Mouse (Mus musculus): ENCODE measurements around the gene Vwf. TPM values are rescaled to one million over a fixed set of nuclear protein-coding genes. Genes with fewer than 3 reads are reported as not detected.
A peak's percentile ranks its signal among the peaks of the same experiment; 100 is the strongest.

The Vwf gene
- total and polyA plus RNA-seq, 2 experiments from 2014 or later, result 13.1 to 30.0 TPM

DNA sequence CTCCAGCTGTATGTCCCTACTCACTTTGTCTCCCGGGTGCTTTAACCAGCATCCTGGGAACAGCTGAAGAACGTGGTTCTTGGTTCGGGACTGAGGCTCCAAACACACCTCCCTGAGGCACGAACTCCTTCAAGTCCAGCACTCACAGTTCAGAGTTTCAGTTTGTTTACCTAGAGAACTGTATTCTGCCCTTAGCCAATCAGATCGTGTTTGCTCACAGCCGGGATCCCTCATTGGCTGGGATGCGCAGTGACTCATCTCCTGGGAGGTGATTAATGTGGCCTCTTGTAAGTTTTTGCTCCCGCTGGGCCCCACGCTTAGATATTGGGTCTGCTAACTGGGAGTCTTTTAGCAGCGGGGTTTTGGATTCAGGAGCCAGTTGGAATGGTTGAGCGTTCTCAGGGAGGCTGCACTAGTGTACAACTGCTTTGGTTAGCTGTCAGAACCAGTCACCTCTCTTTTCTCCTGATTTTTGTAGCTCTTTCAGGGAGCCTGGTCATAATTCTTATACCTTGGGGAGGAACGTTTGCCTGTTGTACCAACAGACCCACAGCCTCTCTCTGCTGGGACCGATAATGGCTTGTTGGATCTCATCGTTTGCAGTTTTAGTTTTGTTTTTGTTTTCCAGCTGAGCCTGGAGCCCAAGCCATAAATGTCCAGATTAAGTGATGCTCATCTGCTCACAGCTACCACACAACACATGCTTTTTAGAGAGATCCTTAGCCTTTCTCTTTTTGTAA, 26.8 kb downstream of the Vwf start:
- Histone ChIP-seq H3K4me3 (ENCODE audit: low read depth, low read length) (no peak overlapping the region), H3K4me2 (ENCODE audit: low read depth) (peak overlapping the region; percentile 39), H3K9me3 (ENCODE audit: low read length) (no peaks in the 10 kb centered on the region), H3K36me3 (ENCODE audit: insufficient read depth) (no peaks in the 10 kb centered on the region), H3K4me1 (ENCODE audit: insufficient read depth) (peaks cover 13% of the 10 kb centered on the region), H3K9ac (no peak overlapping the region), H3K27ac (ENCODE audit: low read depth, low read length) (peak overlapping the region; percentile 45; the same call in 1 of the 2 replicates), H3K27me3 (ENCODE audit: insufficient read depth, low read length) (no peaks in the 10 kb centered on the region)
- DNase-seq (peak; percentile 67), ATAC-seq (peak; percentile 91)
- WGBS, result 5% methylated on average over 14 of the region's 14 CpGs
- TF ChIP-seq CTCF (IDR thresholded peaks at IDR 0.05; ENCODE audit: low read depth), result no peak

DNA sequence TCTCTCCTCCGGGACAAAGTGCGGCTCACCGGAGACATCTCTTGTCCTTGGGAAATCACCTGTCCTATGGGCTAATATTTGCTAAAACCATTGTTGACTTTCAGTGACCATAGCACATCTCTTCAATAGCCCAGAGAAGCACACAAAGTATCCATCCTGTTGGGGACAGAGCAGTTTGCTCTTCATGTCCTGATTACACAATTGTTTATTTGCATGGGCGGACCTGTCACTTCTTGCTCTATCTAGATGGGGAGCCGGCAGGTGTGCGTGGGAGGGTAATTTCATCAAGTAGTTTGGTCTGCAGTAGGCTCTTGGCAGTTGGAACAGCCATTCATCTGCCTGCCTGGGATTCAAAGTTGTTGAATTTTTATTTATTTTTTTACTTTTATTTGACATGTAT, 28.5 kb downstream of the Vwf start:
- TF ChIP-seq CTCF (IDR thresholded peaks at IDR 0.05; ENCODE audit: low read depth), result no peak
- Histone ChIP-seq H3K27me3 (ENCODE audit: insufficient read depth, low read length) (no peaks in the 10 kb centered on the region), H3K4me3 (ENCODE audit: low read depth, low read length) (no peak overlapping the region), H3K27ac (ENCODE audit: low read depth, low read length) (no peak overlapping the region), H3K36me3 (ENCODE audit: insufficient read depth) (no peaks in the 10 kb centered on the region), H3K4me1 (ENCODE audit: insufficient read depth) (peaks cover 13% of the 10 kb centered on the region), H3K4me2 (ENCODE audit: low read depth) (no peak overlapping the region), H3K9me3 (ENCODE audit: low read length) (no peaks in the 10 kb centered on the region), H3K9ac (no peak overlapping the region)
- 95% methylated on average over 6 of the region's 6 CpGs for WGBS
- DNase-seq (no peak), ATAC-seq (no peak)

DNA sequence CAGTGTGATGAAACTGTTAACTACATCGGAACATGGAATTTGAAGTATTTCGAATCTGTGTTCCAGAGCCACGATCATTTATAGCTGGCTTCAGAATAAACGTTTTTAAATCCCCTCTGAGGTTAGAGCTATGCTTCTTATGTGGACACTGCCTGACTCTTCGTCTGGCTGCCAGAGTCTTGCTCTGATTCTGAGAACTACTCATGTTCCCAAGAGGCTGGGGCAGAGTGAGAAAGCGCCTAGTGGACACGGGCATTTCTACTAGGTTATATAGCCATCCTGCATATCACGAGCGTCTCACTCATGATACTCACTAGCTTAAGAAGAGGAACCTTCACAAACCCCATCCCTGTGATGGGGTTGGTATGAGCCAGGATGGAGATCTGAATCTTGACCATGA, 30.7 kb downstream of the Vwf start:
- WGBS, result 89% methylated on average over 9 of the region's 9 CpGs
- Histone ChIP-seq H3K4me2 (ENCODE audit: low read depth) (no peak overlapping the region), H3K27me3 (ENCODE audit: insufficient read depth, low read length) (no peaks in the 10 kb centered on the region), H3K4me1 (ENCODE audit: insufficient read depth) (peaks cover 12% of the 10 kb centered on the region), H3K36me3 (ENCODE audit: insufficient read depth) (no peaks in the 10 kb centered on the region), H3K9ac (no peak overlapping the region), H3K4me3 (ENCODE audit: low read depth, low read length) (no peak overlapping the region), H3K27ac (ENCODE audit: low read depth, low read length) (no peak overlapping the region), H3K9me3 (ENCODE audit: low read length) (no peaks in the 10 kb centered on the region)
- no peak for TF ChIP-seq CTCF (IDR thresholded peaks at IDR 0.05; ENCODE audit: low read depth)
- ATAC-seq (no peak), DNase-seq (no peak)

DNA sequence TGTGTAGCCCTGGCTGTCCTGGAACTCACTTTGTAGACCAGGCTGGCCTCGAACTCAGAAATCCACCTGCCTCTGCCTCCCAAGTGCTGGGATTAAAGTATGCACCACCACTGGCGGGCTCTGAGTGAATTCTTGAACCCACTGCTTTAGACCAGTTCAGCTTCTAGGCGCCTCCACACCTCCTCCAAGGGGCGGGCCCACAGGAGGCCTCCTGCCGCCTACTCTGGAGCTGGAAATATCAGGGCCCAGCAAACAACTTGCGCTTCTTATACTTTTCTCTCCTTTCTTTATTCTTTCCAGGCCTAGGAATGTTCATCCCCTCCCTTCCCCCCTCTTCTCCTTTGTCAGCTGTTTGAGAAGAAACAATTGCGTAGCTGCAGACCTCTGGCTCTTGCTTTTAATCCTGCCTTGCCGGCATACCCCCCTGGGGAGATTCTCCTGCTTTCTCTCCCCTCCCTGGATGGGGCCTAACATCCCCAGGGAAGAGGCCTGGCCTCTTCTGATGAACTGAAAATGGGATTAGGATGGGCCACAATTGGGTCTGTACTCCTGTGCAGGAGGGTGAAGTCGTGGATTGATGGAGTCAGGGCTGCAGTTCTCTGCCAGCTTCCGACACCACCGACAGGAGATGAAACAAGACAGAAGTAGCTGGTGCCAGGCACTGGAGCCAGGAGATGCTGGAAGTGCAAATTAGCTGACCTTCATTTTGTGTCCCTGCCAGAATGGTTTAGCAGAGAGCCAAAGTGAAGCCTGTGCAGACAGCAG, 31.5 kb downstream of the Vwf start:
- ATAC-seq (peak; percentile 68), DNase-seq (peak; percentile 61)
- H3K27ac ChIP-seq (ENCODE audit: low read depth, low read length), result no peak overlapping the region
- no peaks in the 10 kb centered on the region for H3K9me3 ChIP-seq (ENCODE audit: low read length)
- H3K4me3 ChIP-seq (ENCODE audit: low read depth, low read length), result no peak overlapping the region
- no peak overlapping the region for H3K4me2 ChIP-seq (ENCODE audit: low read depth)
- TF ChIP-seq CTCF (IDR thresholded peaks at IDR 0.05; ENCODE audit: low read depth), result no peak
- no peak overlapping the region for H3K9ac ChIP-seq
- no peaks in the 10 kb centered on the region for H3K36me3 ChIP-seq (ENCODE audit: insufficient read depth)
- peaks cover 5% of the 10 kb centered on the region for H3K4me1 ChIP-seq (ENCODE audit: insufficient read depth)
- WGBS, result 22% methylated on average over 11 of the region's 11 CpGs
- H3K27me3 ChIP-seq (ENCODE audit: insufficient read depth, low read length), result no peaks in the 10 kb centered on the region

DNA sequence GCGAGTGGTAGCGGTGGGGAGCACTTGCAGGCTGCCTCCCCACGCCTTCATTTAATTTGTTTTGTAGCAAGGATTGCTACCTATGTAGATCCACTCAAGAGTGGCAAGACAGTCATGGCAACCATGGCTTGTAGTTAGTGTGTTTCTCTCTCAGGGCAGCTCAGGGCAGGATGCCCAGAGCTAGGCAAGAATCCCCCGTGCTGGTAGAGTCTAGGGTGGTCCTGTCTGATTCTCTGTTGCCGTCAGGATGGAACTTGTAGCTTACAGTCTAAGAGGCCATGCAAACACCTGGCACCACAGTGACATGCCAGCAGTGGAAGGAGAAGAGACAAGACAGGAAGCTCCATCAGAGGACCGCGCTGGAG, 32.1 kb downstream of the Vwf start:
- no peak overlapping the region for H3K4me2 ChIP-seq (ENCODE audit: low read depth)
- ATAC-seq (peak; percentile 71), DNase-seq (no peak)
- no peaks in the 10 kb centered on the region for H3K27me3 ChIP-seq (ENCODE audit: insufficient read depth, low read length)
- H3K36me3 ChIP-seq (ENCODE audit: insufficient read depth), result no peaks in the 10 kb centered on the region
- H3K9ac ChIP-seq, result no peak overlapping the region
- no peak overlapping the region for H3K27ac ChIP-seq (ENCODE audit: low read depth, low read length)
- H3K4me1 ChIP-seq (ENCODE audit: insufficient read depth), result peaks cover under 1% of the 10 kb centered on the region; the same call in 1 of the 2 replicates
- no peaks in the 10 kb centered on the region for H3K9me3 ChIP-seq (ENCODE audit: low read length)
- no peak for TF ChIP-seq CTCF (IDR thresholded peaks at IDR 0.05; ENCODE audit: low read depth)
- no peak overlapping the region for H3K4me3 ChIP-seq (ENCODE audit: low read depth, low read length)
- 50% methylated on average over 7 of the region's 7 CpGs for WGBS

DNA sequence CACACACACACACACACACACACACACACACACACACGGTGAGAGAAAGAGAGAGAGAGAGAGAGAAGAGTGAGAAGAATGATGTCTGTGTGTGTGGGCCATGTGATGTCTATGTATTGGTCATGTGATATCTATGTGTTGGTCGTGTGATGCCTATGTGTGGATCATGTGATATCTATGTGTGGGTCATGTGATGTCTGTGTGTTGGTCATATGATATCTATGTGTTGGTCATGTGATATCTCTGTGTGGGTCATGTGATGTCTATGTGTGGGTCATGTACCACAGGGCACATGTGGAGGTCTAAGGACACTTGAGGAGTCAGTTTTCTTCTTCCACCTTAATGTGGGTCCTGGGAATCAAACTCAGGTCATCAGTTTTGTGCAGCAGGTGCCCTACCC, 33.3 kb downstream of the Vwf start:
- H3K36me3 ChIP-seq (ENCODE audit: insufficient read depth), result no peaks in the 10 kb centered on the region

DNA sequence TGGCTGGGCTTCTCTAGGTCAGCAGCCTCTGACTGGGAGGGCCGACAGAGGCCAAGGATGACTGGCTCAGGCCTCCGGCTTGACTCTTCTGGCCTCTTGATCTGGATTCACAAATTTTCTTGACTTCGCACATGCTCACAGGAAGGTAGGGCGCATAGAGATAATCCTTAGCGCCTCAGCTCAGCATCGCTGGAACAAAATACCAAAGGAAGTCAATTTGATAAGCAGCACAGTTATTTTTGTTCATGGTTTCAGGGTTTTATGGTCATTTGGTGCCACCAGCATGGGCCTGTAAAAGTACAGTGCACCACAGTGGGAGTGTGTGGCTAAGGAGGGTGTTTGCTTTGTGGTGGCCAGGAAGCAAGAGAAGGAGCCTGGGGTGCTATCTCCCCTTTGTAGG, 37.1 kb downstream of the Vwf start:
- Histone ChIP-seq H3K36me3 (ENCODE audit: insufficient read depth) (no peaks in the 10 kb centered on the region), H3K4me2 (ENCODE audit: low read depth) (no peak overlapping the region), H3K27me3 (ENCODE audit: insufficient read depth, low read length) (no peaks in the 10 kb centered on the region), H3K9me3 (ENCODE audit: low read length) (no peaks in the 10 kb centered on the region), H3K4me3 (ENCODE audit: low read depth, low read length) (no peak overlapping the region), H3K27ac (ENCODE audit: low read depth, low read length) (no peak overlapping the region), H3K4me1 (ENCODE audit: insufficient read depth) (no peaks in the 10 kb centered on the region), H3K9ac (no peak overlapping the region)
- ATAC-seq (no peak), DNase-seq (no peak)
- no peak for TF ChIP-seq CTCF (IDR thresholded peaks at IDR 0.05; ENCODE audit: low read depth)
- 96% methylated on average over 6 of the region's 6 CpGs for WGBS

More for the DNA sequence above, 33.3 kb downstream of the Vwf start:
- Histone ChIP-seq H3K9ac (no peak overlapping the region), H3K27ac (ENCODE audit: low read depth, low read length) (no peak overlapping the region), H3K4me3 (ENCODE audit: low read depth, low read length) (no peak overlapping the region), H3K4me2 (ENCODE audit: low read depth) (no peak overlapping the region), H3K9me3 (ENCODE audit: low read length) (no peaks in the 10 kb centered on the region), H3K27me3 (ENCODE audit: insufficient read depth, low read length) (no peaks in the 10 kb centered on the region), H3K4me1 (ENCODE audit: insufficient read depth) (no peaks in the 10 kb centered on the region)
- ATAC-seq (no peak), DNase-seq (no peak)
- 95% methylated on average over 2 of the region's 2 CpGs for WGBS
- no peak for TF ChIP-seq CTCF (IDR thresholded peaks at IDR 0.05; ENCODE audit: low read depth)

Measured in forebrain, postnatal 0 days (tissue).